Mouse (Mus musculus) stomach, postnatal 0 days (tissue): Measurements from ENCODE around the gene Klhdc7b. TPM values are rescaled to one million over a fixed set of nuclear protein-coding genes. Genes with fewer than 3 reads are reported as not detected.
"Not testable (repeated sequence)": the region's sequence is repeated elsewhere in the genome, so short reads cannot be mapped to it uniquely, and the experiment has no call there.

ENCODE experiments used
- ATAC-seq: fragments of 200-750 bp; cut with Nextera tagmentation; 2 replicates; pipeline ENCODE4 v1.8.0; 2017; ENCODE audit not compliant: low FRiP score, low TSS enrichment
- DNase-seq: peaks from one replicate; pipeline ENCODE4 v3.0.0-alpha.2; 2016; ENCODE audit warnings: low spot score
- H3K27ac ChIP-seq: fragments of 300-500 bp; sonication (generic); replicated peaks from 2 replicates; pipeline ENCODE4 v1.5.1; 2014; ENCODE audit warnings: mild to moderate bottlenecking, control low read depth
- H3K27me3 ChIP-seq: fragments of 300-500 bp; sonication (generic); 2 replicates; pipeline ENCODE4 v1.6.1; 2014; ENCODE audit warnings: low read length; ENCODE audit not compliant: control insufficient read depth, insufficient read depth
- H3K36me3 ChIP-seq: fragments of 300-500 bp; sonication (generic); 2 replicates; pipeline ENCODE4 v1.6.1; 2014; ENCODE audit warnings: low read length, mixed read lengths; ENCODE audit not compliant: control insufficient read depth, insufficient read depth
- H3K4me1 ChIP-seq: fragments of 300-500 bp; sonication (generic); replicated peaks from 2 replicates; pipeline ENCODE4 v1.6.1; 2014; ENCODE audit warnings: antibody characterized with exemption; ENCODE audit not compliant: control insufficient read depth, insufficient read depth
- H3K4me2 ChIP-seq: fragments of 300-500 bp; sonication (generic); replicated peaks from 2 replicates; pipeline ENCODE4 v1.6.1; 2014; ENCODE audit warnings: low read depth, mild to moderate bottlenecking, control low read depth, moderate library complexity
- H3K4me3 ChIP-seq: fragments of 300-500 bp; sonication (generic); 2 replicates; pipeline ENCODE4 v1.5.1; 2014; ENCODE audit warnings: low read depth, low read length, control low read depth
- H3K9ac ChIP-seq: fragments of 300-500 bp; sonication (generic); 2 replicates; pipeline ENCODE4 v1.6.1; 2014; ENCODE audit warnings: mild to moderate bottlenecking, low read length, control low read depth, mixed read lengths
- H3K9me3 ChIP-seq: fragments of 300-500 bp; sonication (generic); 2 replicates; pipeline ENCODE4 v1.6.1; 2016; ENCODE audit warnings: low read length; ENCODE audit not compliant: control insufficient read depth
- CTCF ChIP-seq: IDR thresholded peaks from 2 replicates; pipeline ENCODE4 v1.5.1; 2016; ENCODE audit warnings: antibody characterized with exemption, low read depth, mild to moderate bottlenecking, moderate library complexity
- EP300 ChIP-seq: optimal IDR thresholded peaks from 2 replicates; pipeline ENCODE3; 2016; ENCODE audit warnings: antibody characterized with exemption
- WGBS: fragments of 180-500 bp; shearing (Covaris S2); extraction: QIAGEN DNeasy Blood & Tissue Kit; methylation state at CpG from one replicate; pipeline ENCODE4 v1.1.7; 2014; 5-methylcytosine and 5-hydroxymethylcytosine counted together
- polyA plus RNA-seq: library from polyadenylated mRNA; unstranded; fragments of >200 nt; fragmentation: Nextera tagmentation; extraction: Ambion mirVana; gene quantifications from 2 replicates; pipeline ENCODE4 v1.2.1, GENCODE M21; 2015

Klhdc7b gene
- polyA plus RNA-seq, 1 experiment from 2014 or later = not detected

DNA sequence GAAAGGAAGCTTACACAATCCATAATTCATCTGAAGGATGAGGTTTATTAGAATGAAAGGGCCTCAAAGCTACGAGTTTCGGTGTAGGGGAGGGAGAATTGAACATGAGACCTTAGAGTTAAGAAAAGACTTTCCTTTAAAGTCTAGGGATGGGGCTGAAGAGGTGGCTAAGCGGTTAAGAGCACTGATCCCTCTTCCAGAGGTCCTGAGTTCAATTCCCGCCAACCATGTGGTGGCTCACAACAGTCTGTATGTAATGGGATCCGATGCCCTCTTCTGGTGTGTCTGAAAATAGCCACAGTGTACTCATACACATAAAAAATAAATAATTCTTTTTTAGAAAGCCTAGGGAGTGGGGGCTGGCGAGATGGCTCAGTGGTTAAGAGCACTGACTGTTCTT lies 45.6 kb downstream of the Klhdc7b start:
- DNase-seq = no peak
- ATAC-seq = no peak

DNA sequence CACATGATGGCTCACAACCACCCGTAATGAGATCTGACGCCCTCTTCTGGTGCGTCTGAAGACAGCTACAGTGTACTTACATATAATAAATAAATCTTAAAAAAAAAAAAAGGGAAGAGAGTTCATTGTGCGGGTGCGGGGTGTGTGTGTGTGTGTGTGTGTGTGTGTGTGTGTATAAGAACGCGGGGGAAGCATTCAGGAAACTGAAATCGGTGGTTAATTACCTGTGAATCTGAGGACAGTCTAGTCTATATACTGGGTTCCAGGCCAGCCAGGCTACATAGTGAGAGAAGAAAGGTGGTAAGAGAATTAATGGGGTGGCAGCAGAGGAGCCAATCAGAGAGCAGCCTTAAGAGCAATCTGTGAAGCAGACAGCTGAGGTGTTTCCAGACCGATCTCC lies 46.1 kb downstream of the Klhdc7b start:
- ATAC-seq = not testable (repeated sequence)

More for the DNA sequence above, 45.6 kb downstream of the Klhdc7b start:
- 43% methylated on average over 6 of the region's 6 CpGs for WGBS
- TF ChIP-seq CTCF (peak; percentile 25), EP300 (no peak)
- Histone ChIP-seq H3K27ac (peak overlapping the region; percentile 98), H3K9me3 (no peaks in the 10 kb centered on the region), H3K9ac (peak overlapping the region; percentile 83), H3K27me3 (no peaks in the 10 kb centered on the region), H3K4me1 (no peaks in the 10 kb centered on the region), H3K4me2 (peak overlapping the region; percentile 97), H3K4me3 (peak overlapping the region; percentile 78), H3K36me3 (no peaks in the 10 kb centered on the region)

DNA sequence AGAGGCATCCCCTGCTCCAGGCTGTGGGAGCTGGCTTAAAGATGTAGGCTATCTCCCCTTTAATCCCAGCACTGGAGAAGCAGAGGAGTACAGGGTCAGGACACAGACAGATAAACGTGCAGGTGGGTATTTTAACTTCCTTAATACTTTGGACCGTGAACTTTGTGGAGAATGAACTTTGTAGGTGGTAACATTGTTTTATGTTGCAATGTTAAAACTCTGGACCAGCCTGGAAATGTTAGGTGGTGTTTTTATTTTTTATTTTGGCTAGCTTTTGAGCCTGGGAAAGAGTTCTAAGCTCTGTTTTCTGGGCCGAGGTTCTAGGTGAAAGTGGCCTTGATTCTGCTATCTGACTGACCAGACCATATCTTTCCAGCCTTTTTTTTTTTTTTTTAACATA lies 46.6 kb downstream of the Klhdc7b start:
- Histone ChIP-seq H3K36me3 (no peaks in the 10 kb centered on the region), H3K9me3 (no peaks in the 10 kb centered on the region), H3K4me1 (no peaks in the 10 kb centered on the region), H3K9ac (no peak overlapping the region), H3K27ac (no peak overlapping the region), H3K4me3 (no peak overlapping the region), H3K4me2 (no peak overlapping the region), H3K27me3 (no peaks in the 10 kb centered on the region)
- ATAC-seq = no peak
- WGBS = 89% methylated on average over 3 of the region's 3 CpGs
- DNase-seq = no peak
- no peak for TF ChIP-seq CTCF

More for the DNA sequence above, 46.1 kb downstream of the Klhdc7b start:
- not testable (repeated sequence) for DNase-seq, H3K4me1 ChIP-seq, H3K9ac ChIP-seq, H3K36me3 ChIP-seq, H3K27me3 ChIP-seq, H3K27ac ChIP-seq, H3K4me3 ChIP-seq, H3K9me3 ChIP-seq, H3K4me2 ChIP-seq
- 85% methylated on average over 5 of the region's 9 CpGs for WGBS
- TF ChIP-seq CTCF = peak; percentile 2

DNA sequence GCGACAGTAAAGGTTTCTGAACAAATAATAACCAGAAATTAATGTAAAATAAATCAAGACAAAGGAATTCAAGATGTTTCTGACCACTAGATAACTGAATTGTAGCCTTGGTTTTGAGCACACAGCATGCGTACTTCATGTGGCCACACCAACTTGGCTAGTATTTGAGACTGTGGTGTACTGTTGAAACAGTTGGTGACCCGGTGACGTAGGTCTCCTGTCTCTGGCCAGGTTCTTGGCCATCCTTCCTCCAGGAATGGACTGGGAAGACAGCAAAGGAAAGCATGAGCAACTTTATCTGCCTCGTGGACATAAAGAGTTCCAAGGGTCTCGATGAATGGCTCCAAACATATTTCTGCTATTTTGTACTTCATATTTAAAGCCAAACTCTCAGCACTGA lies 47.1 kb downstream of the Klhdc7b start:
- Histone ChIP-seq H3K9ac (no peak overlapping the region), H3K27ac (no peak overlapping the region), H3K9me3 (no peaks in the 10 kb centered on the region), H3K36me3 (no peaks in the 10 kb centered on the region), H3K4me1 (no peaks in the 10 kb centered on the region), H3K27me3 (no peaks in the 10 kb centered on the region), H3K4me3 (no peak overlapping the region), H3K4me2 (no peak overlapping the region)
- 90% methylated on average over 6 of the region's 6 CpGs for WGBS
- ATAC-seq = no peak
- TF ChIP-seq EP300 = no peak
- no peak for TF ChIP-seq CTCF
- no peak for DNase-seq

DNA sequence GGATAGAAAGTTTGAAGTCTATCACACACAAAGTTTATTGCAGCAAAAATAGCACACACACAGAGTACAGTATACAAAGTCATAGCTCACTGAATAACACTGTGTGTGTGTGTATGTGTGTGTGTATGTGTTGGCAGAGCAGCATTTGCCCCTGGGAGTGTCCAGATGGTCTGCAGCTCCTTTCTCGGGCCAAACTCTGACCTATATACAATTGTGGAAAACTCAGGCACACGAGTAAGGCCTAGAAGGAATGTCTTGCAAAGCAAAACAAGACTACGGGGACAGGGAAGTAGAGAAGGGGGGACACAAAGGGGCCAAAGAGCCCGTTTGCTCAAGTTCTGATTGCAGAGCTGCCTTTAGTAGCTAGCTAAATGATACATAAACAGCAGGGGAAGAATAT lies 48.2 kb downstream of the Klhdc7b start:
- Histone ChIP-seq H3K27ac (no peak overlapping the region), H3K4me1 (no peaks in the 10 kb centered on the region), H3K4me2 (no peak overlapping the region), H3K9me3 (no peaks in the 10 kb centered on the region), H3K36me3 (no peaks in the 10 kb centered on the region), H3K9ac (no peak overlapping the region), H3K4me3 (no peak overlapping the region), H3K27me3 (no peaks in the 10 kb centered on the region)
- 78% methylated on average over 4 of the region's 4 CpGs for WGBS
- DNase-seq = no peak
- TF ChIP-seq EP300 = no peak
- TF ChIP-seq CTCF = no peak
- no peak for ATAC-seq

DNA sequence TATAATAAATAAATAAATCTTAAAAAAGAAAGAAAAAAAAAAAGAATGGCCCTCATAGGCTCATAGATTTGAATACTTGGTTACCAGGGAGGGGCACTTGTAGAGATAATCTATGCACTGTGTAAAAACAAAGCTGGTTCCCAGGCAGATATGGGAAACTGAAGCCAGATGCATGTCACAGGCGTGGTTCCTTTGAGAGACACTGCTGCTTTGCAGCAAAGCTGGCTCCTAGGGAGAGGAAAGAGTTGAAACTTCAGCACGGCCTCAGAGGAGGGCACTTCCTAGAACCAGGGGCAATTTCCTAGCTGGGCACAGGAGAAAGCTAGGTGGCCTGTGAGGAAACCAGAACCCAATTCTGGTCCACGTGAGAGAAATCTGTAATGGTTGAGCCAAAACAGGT lies 49.4 kb downstream of the Klhdc7b start:
- H3K27ac ChIP-seq = no peak overlapping the region
- no peak for TF ChIP-seq EP300
- no peak for TF ChIP-seq CTCF

More for the DNA sequence above, 49.4 kb downstream of the Klhdc7b start:
- H3K27me3 ChIP-seq = no peaks in the 10 kb centered on the region
- ATAC-seq (no peak), DNase-seq (no peak)
- WGBS = 77% methylated on average over 3 of the region's 3 CpGs
- no peak overlapping the region for H3K4me2 ChIP-seq
- no peaks in the 10 kb centered on the region for H3K4me1 ChIP-seq
- H3K4me3 ChIP-seq = no peak overlapping the region
- no peak overlapping the region for H3K9ac ChIP-seq
- no peaks in the 10 kb centered on the region for H3K9me3 ChIP-seq
- no peaks in the 10 kb centered on the region for H3K36me3 ChIP-seq
